Mouse (Mus musculus) brain, adult 2 months (tissue): Measurements from ENCODE around the gene Timp1.

Experiments used
- DNase-seq: peaks from one replicate; pipeline ENCODE4 v3.0.0; 2011; ENCODE audit warnings: low read depth, low spot score

Gene Timp1

GRCm38 (mm10) chrX:20923506-20923905, 53.5 kb downstream of the Timp1 start:
- peak; percentile 20 for DNase-seq
